Mouse (Mus musculus) heart, embryonic 10.5 days (tissue): ENCODE results near the gene Mctp2. TPM values are rescaled to one million over a fixed set of nuclear protein-coding genes. Genes with fewer than 3 reads are reported as not detected.

Source experiments
- DNase-seq: peaks from one replicate; pipeline ENCODE4 v3.0.0-alpha.2; 2017; ENCODE audit warnings: low spot score
- H3K27ac ChIP-seq: fragments of 300-500 bp; sonication (generic); 2 replicates; pipeline ENCODE4 v1.5.1; 2016; ENCODE audit warnings: mild to moderate bottlenecking
- H3K27me3 ChIP-seq: fragments of 300-500 bp; sonication (generic); 2 replicates; pipeline ENCODE4 v1.6.1; 2016; ENCODE audit warnings: mild to moderate bottlenecking; ENCODE audit not compliant: poor library complexity, insufficient read depth, severe bottlenecking
- H3K36me3 ChIP-seq: fragments of 300-500 bp; sonication (generic); 2 replicates; pipeline ENCODE4 v1.6.1; 2016; ENCODE audit warnings: mild to moderate bottlenecking, moderate library complexity
- H3K4me1 ChIP-seq: fragments of 300-500 bp; sonication (generic); 2 replicates; pipeline ENCODE4 v1.6.1; 2016; ENCODE audit warnings: mild to moderate bottlenecking
- H3K4me3 ChIP-seq: fragments of 300-500 bp; sonication (generic); 2 replicates; pipeline ENCODE4 v1.5.1; 2016; ENCODE audit warnings: mild to moderate bottlenecking, moderate library complexity
- H3K9me3 ChIP-seq: fragments of 300-500 bp; sonication (generic); 2 replicates; pipeline ENCODE4 v1.6.1; 2016; ENCODE audit warnings: mild to moderate bottlenecking, moderate library complexity
- WGBS: fragments of 180-500 bp; shearing (Covaris S2); methylation state at CpG from one replicate; pipeline ENCODE4 v1.1.7; 2016; 5-methylcytosine and 5-hydroxymethylcytosine counted together
- polyA plus RNA-seq: library from polyadenylated mRNA; unstranded; fragments of >200 nt; fragmentation: Nextera tagmentation; extraction: Ambion mirVana; gene quantifications from 2 replicates; pipeline ENCODE4 v1.2.1, GENCODE M21; 2016

The Mctp2 gene
- polyA plus RNA-seq, 1 experiment from 2014 or later: 0.36 TPM

GRCm38 (mm10) chr7:72145726-72146520 is 160.5 kb downstream of the Mctp2 start:
- Histone ChIP-seq H3K27ac (no peak overlapping the region), H3K36me3 (no peaks in the 10 kb centered on the region), H3K9me3 (no peaks in the 10 kb centered on the region), H3K27me3 (no peaks in the 10 kb centered on the region), H3K4me3 (no peak overlapping the region), H3K4me1 (no peaks in the 10 kb centered on the region)
- DNase-seq: no peak
- WGBS: 78% methylated on average over 17 of the region's 17 CpGs

- Histone ChIP-seq H3K9me3 (no peaks in the 10 kb centered on the region), H3K27ac (no peak overlapping the region), H3K27me3 (no peaks in the 10 kb centered on the region), H3K4me1 (no peaks in the 10 kb centered on the region), H3K4me3 (no peak overlapping the region), H3K36me3 (no peaks in the 10 kb centered on the region)
- DNase-seq: no peak
- 90% methylated on average over 4 of the region's 4 CpGs for WGBS
Measured at GRCm38 (mm10) chr7:72138701-72139100, 167.7 kb downstream of the Mctp2 start.

- no peak for DNase-seq
- H3K27ac ChIP-seq: no peak overlapping the region
- 71% methylated on average over 7 of the region's 7 CpGs for WGBS
- no peaks in the 10 kb centered on the region for H3K4me1 ChIP-seq
- H3K36me3 ChIP-seq: no peaks in the 10 kb centered on the region
- no peaks in the 10 kb centered on the region for H3K27me3 ChIP-seq
- H3K9me3 ChIP-seq: no peaks in the 10 kb centered on the region
- H3K4me3 ChIP-seq: no peak overlapping the region
Measured at GRCm38 (mm10) chr7:72120986-72121385, 185.4 kb downstream of the Mctp2 start.

- Histone ChIP-seq H3K9me3 (no peaks in the 10 kb centered on the region), H3K36me3 (no peaks in the 10 kb centered on the region), H3K27me3 (no peaks in the 10 kb centered on the region), H3K4me3 (no peak overlapping the region), H3K27ac (no peak overlapping the region), H3K4me1 (no peaks in the 10 kb centered on the region)
- DNase-seq: no peak
- WGBS: 50% methylated on average over 3 of the region's 3 CpGs
Measured at GRCm38 (mm10) chr7:72119713-72120112, 186.7 kb downstream of the Mctp2 start.

- no peak overlapping the region for H3K27ac ChIP-seq
- no peaks in the 10 kb centered on the region for H3K9me3 ChIP-seq
- H3K27me3 ChIP-seq: no peaks in the 10 kb centered on the region
- no peaks in the 10 kb centered on the region for H3K4me1 ChIP-seq
- no peaks in the 10 kb centered on the region for H3K36me3 ChIP-seq
- WGBS: 79% methylated on average over 4 of the region's 4 CpGs
- no peak for DNase-seq
- no peak overlapping the region for H3K4me3 ChIP-seq
Measured at GRCm38 (mm10) chr7:72117376-72118077, 188.9 kb downstream of the Mctp2 start.

GRCm38 (mm10) chr7:72115073-72115472 is 191.3 kb downstream of the Mctp2 start:
- no peaks in the 10 kb centered on the region for H3K36me3 ChIP-seq

GRCm38 (mm10) chr7:72110578-72110977 is 195.8 kb downstream of the Mctp2 start:
- H3K27me3 ChIP-seq: no peaks in the 10 kb centered on the region
- no peak for DNase-seq
- WGBS: 41% methylated on average over 6 of the region's 6 CpGs
- H3K4me3 ChIP-seq: no peak overlapping the region
- H3K4me1 ChIP-seq: no peaks in the 10 kb centered on the region
- H3K9me3 ChIP-seq: no peaks in the 10 kb centered on the region
- no peak overlapping the region for H3K27ac ChIP-seq
- H3K36me3 ChIP-seq: no peaks in the 10 kb centered on the region

More at GRCm38 (mm10) chr7:72115073-72115472, 191.3 kb downstream of the Mctp2 start:
- H3K27me3 ChIP-seq: no peaks in the 10 kb centered on the region
- H3K27ac ChIP-seq: no peak overlapping the region
- H3K4me3 ChIP-seq: no peak overlapping the region
- no peaks in the 10 kb centered on the region for H3K4me1 ChIP-seq
- no peaks in the 10 kb centered on the region for H3K9me3 ChIP-seq
- WGBS: 83% methylated on average over 2 of the region's 2 CpGs
- no peak for DNase-seq

GRCm38 (mm10) chr7:72108639-72109399 is 197.6 kb downstream of the Mctp2 start:
- Histone ChIP-seq H3K9me3 (no peaks in the 10 kb centered on the region), H3K4me3 (no peak overlapping the region), H3K27ac (no peak overlapping the region), H3K36me3 (no peaks in the 10 kb centered on the region), H3K4me1 (no peaks in the 10 kb centered on the region), H3K27me3 (no peaks in the 10 kb centered on the region)
- WGBS: 82% methylated on average over 3 of the region's 3 CpGs
- no peak for DNase-seq

GRCm38 (mm10) chr7:72104170-72104569 is 202.2 kb downstream of the Mctp2 start:
- Histone ChIP-seq H3K9me3 (no peaks in the 10 kb centered on the region), H3K27ac (no peak overlapping the region), H3K27me3 (no peaks in the 10 kb centered on the region), H3K4me3 (no peak overlapping the region), H3K36me3 (no peaks in the 10 kb centered on the region), H3K4me1 (no peaks in the 10 kb centered on the region)
- WGBS: 61% methylated on average over 6 of the region's 6 CpGs
- DNase-seq: no peak

GRCm38 (mm10) chr7:72103654-72104053 is 202.8 kb downstream of the Mctp2 start:
- Histone ChIP-seq H3K4me3 (no peak overlapping the region), H3K9me3 (no peaks in the 10 kb centered on the region), H3K27ac (no peak overlapping the region), H3K4me1 (no peaks in the 10 kb centered on the region), H3K27me3 (no peaks in the 10 kb centered on the region), H3K36me3 (no peaks in the 10 kb centered on the region)
- no peak for DNase-seq
- WGBS: 87% methylated on average over 3 of the region's 3 CpGs

- 78% methylated on average over 5 of the region's 5 CpGs for WGBS
- Histone ChIP-seq H3K36me3 (no peaks in the 10 kb centered on the region), H3K9me3 (no peaks in the 10 kb centered on the region), H3K4me3 (no peak overlapping the region), H3K27ac (no peak overlapping the region), H3K4me1 (no peaks in the 10 kb centered on the region), H3K27me3 (no peaks in the 10 kb centered on the region)
- DNase-seq: no peak
Measured at GRCm38 (mm10) chr7:72100683-72101082, 205.7 kb downstream of the Mctp2 start.

- Histone ChIP-seq H3K27ac (no peak overlapping the region), H3K36me3 (no peaks in the 10 kb centered on the region), H3K4me3 (no peak overlapping the region), H3K4me1 (no peaks in the 10 kb centered on the region), H3K27me3 (no peaks in the 10 kb centered on the region), H3K9me3 (no peaks in the 10 kb centered on the region)
- DNase-seq: no peak
- WGBS: 89% methylated on average over 6 of the region's 6 CpGs
Measured at GRCm38 (mm10) chr7:72098603-72099002, 207.8 kb downstream of the Mctp2 start.

- H3K36me3 ChIP-seq: no peaks in the 10 kb centered on the region
Measured at GRCm38 (mm10) chr7:72096973-72097372, 209.4 kb downstream of the Mctp2 start.

More at GRCm38 (mm10) chr7:72096973-72097372, 209.4 kb downstream of the Mctp2 start:
- Histone ChIP-seq H3K27ac (no peak overlapping the region), H3K4me1 (no peaks in the 10 kb centered on the region), H3K9me3 (no peaks in the 10 kb centered on the region), H3K27me3 (no peaks in the 10 kb centered on the region), H3K4me3 (no peak overlapping the region)
- WGBS: 62% methylated on average over 1 of the region's 1 CpGs
- no peak for DNase-seq
